ENCODE assay signal across 8 mouse cellular contexts in the genomic region with DNA sequence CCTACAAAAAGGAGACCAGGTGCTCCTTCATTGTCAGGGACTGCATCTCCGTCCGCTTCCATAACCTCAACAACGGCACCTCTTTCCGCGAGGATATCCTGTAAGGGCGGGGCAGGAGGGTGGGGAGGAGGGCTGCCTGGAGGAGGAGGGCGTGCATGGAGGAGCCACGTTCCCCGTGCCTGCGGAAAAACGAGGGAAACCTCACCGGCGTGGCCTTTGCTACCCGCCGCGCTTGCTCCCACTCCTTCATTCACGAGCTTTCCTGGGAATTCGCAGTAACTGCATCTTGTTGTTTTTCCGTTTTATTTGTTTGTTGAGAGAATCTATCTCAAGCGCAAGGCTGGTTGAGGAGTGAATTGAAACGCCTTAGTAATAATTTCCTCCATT. TPM values are rescaled to one million over a fixed set of nuclear protein-coding genes. Genes with fewer than 3 reads are reported as not detected.
A peak's percentile ranks its signal among the peaks of the same experiment; 100 is the strongest.
DNase-seq lines count a peak whose midpoint lies in the region; ATAC-seq and TF ChIP-seq lines count a peak whose summit lies in the region.

No protein-coding gene starts in this region.

- 1% methylated on average over 21 of the region's 21 CpGs for WGBS in lung, embryonic 15.5 days
- 2% methylated on average over 21 of the region's 21 CpGs for WGBS in limb, embryonic 13.5 days
- WGBS in neural tube, embryonic 15.5 days = under 1% methylated on average over 21 of the region's 21 CpGs

- no peak for DNase-seq in lung, adult 18-20 months
- no peak for DNase-seq in adrenal gland, adult 2 months
- no peak for DNase-seq in spleen, postnatal 36 days (ENCODE audit: low spot score in 2 of 2)
- DNase-seq in thymus, adult 18-20 months = no peak

- peak overlapping the region; percentile 81 for H3K27ac ChIP-seq in lung, embryonic 15.5 days
- no peak overlapping the region for H3K27ac ChIP-seq in embryonic fibroblast, embryonic 13.5 days (ENCODE audit: insufficient read depth, low read length)
- H3K27ac ChIP-seq in limb, embryonic 13.5 days = no peak overlapping the region
- peak overlapping the region; percentile 91 for H3K27ac ChIP-seq in neural tube, embryonic 15.5 days (replicated peaks)

- no peak for TF ChIP-seq CTCF in embryonic fibroblast, embryonic 13.5 days (IDR thresholded peaks at IDR 0.05; ENCODE audit: borderline replicate concordance, insufficient read depth, low read length)

- peak overlapping the region; percentile 78 for H3K4me2 ChIP-seq in lung, embryonic 15.5 days
- H3K4me2 ChIP-seq in limb, embryonic 13.5 days (replicated peaks) = peak overlapping the region; percentile 84
- H3K4me2 ChIP-seq in neural tube, embryonic 15.5 days = peak overlapping the region; percentile 82

- no peak for TF ChIP-seq POLR2A in embryonic fibroblast, embryonic 13.5 days (IDR thresholded peaks at IDR 0.05; ENCODE audit: low read depth, low read length)

- H3K9me3 ChIP-seq in lung, embryonic 15.5 days = no peaks in the 10 kb centered on the region
- H3K9me3 ChIP-seq in limb, embryonic 13.5 days = no peaks in the 10 kb centered on the region
- H3K9me3 ChIP-seq in neural tube, embryonic 15.5 days (replicated peaks) = no peaks in the 10 kb centered on the region

- H3K9ac ChIP-seq in lung, embryonic 15.5 days = peak overlapping the region; percentile 69
- peak overlapping the region; percentile 74 for H3K9ac ChIP-seq in limb, embryonic 13.5 days
- H3K9ac ChIP-seq in neural tube, embryonic 15.5 days (replicated peaks) = peak overlapping the region; percentile 86

- H3K36me3 ChIP-seq in lung, embryonic 15.5 days = peaks cover 4% of the 10 kb centered on the region; the same call in 1 of the 2 replicates
- H3K36me3 ChIP-seq in limb, embryonic 13.5 days = peaks cover 32% of the 10 kb centered on the region
- H3K36me3 ChIP-seq in neural tube, embryonic 15.5 days = peaks cover 16% of the 10 kb centered on the region

- H3K4me3 ChIP-seq in lung, embryonic 15.5 days = peak overlapping the region; percentile 70
- peak overlapping the region; percentile 76 for H3K4me3 ChIP-seq in embryonic fibroblast, embryonic 13.5 days (ENCODE audit: insufficient read depth, low read length)
- peak overlapping the region; percentile 75 for H3K4me3 ChIP-seq in limb, embryonic 13.5 days
- H3K4me3 ChIP-seq in neural tube, embryonic 15.5 days (replicated peaks) = peak overlapping the region; percentile 96

- ATAC-seq in lung, embryonic 15.5 days (ENCODE audit: borderline replicate concordance, extremely low read depth, low FRiP score, low TSS enrichment) = peak; percentile 40; the same call in 1 of the 2 replicates
- peak; percentile 17; the same call in 1 of the 2 replicates for ATAC-seq in limb, embryonic 13.5 days (ENCODE audit: low FRiP score, low read depth)
- ATAC-seq in neural tube, embryonic 15.5 days (ENCODE audit: low FRiP score) = peak; percentile 43

- H3K27me3 ChIP-seq in lung, embryonic 15.5 days = no peaks in the 10 kb centered on the region
- no peaks in the 10 kb centered on the region for H3K27me3 ChIP-seq in limb, embryonic 13.5 days
- no peaks in the 10 kb centered on the region for H3K27me3 ChIP-seq in neural tube, embryonic 15.5 days (replicated peaks)

- peaks cover 15% of the 10 kb centered on the region for H3K4me1 ChIP-seq in lung, embryonic 15.5 days
- peaks cover 2% of the 10 kb centered on the region; the same call in 1 of the 2 replicates for H3K4me1 ChIP-seq in embryonic fibroblast, embryonic 13.5 days (ENCODE audit: control insufficient read depth, insufficient read depth, low read length)
- peaks cover 12% of the 10 kb centered on the region for H3K4me1 ChIP-seq in limb, embryonic 13.5 days
- H3K4me1 ChIP-seq in neural tube, embryonic 15.5 days = peaks cover 47% of the 10 kb centered on the region

RNA-seq across cellular contexts. Expression of a gene that starts 0.4 kb away (rescaled TPM):
- 6.7 and 8.4 TPM in 2 replicates for polyA plus RNA-seq in lung, embryonic 15.5 days (2015; fragmentation: Nextera tagmentation; extraction: Ambion mirVana)
- polyA plus RNA-seq in embryonic fibroblast, embryonic 13.5 days (2011; ENCODE audit: insufficient read length, low read depth, missing spikeins) = 3.7 and 4.1 TPM in 2 replicates
- polyA plus RNA-seq in limb, embryonic 13.5 days (2015; fragmentation: Nextera tagmentation; extraction: Ambion mirVana) = 6.8 and 7.2 TPM in 2 replicates
- 14.9 and 16.2 TPM in 2 replicates for polyA plus RNA-seq in neural tube, embryonic 15.5 days (2015; fragmentation: Nextera tagmentation; extraction: Ambion mirVana)
- 1 to 10 TPM; 3.5 to 5.7 TPM for total RNA-seq in adrenal gland, adult 2 months (2021)
- polyA plus RNA-seq in adrenal gland, adult 2 months (2012; rRNA removed) = 2.3 and 2.5 TPM in 2 replicates

RNA-seq across cellular contexts. Expression of a gene that starts 0.6 kb away (rescaled TPM):
- 19.8 and 20.3 TPM in 2 replicates for polyA plus RNA-seq in lung, embryonic 15.5 days (2015; fragmentation: Nextera tagmentation; extraction: Ambion mirVana)
- polyA plus RNA-seq in embryonic fibroblast, embryonic 13.5 days (2011; ENCODE audit: insufficient read length, low read depth, missing spikeins) = 12.1 and 13.5 TPM in 2 replicates
- 17.5 and 17.6 TPM in 2 replicates for polyA plus RNA-seq in limb, embryonic 13.5 days (2015; fragmentation: Nextera tagmentation; extraction: Ambion mirVana)
- 24.1 and 26.4 TPM in 2 replicates for polyA plus RNA-seq in neural tube, embryonic 15.5 days (2015; fragmentation: Nextera tagmentation; extraction: Ambion mirVana)
- 10 to 100 TPM; 28.3 to 30.4 TPM for total RNA-seq in adrenal gland, adult 2 months (2021)
- 59.2 and 64.4 TPM in 2 replicates for polyA plus RNA-seq in adrenal gland, adult 2 months (2012; rRNA removed)

RNA-seq across cellular contexts. Expression of a gene that starts 17.2 kb away (rescaled TPM):
- 15.8 and 16.8 TPM in 2 replicates for polyA plus RNA-seq in lung, embryonic 15.5 days (2015; fragmentation: Nextera tagmentation; extraction: Ambion mirVana)
- polyA plus RNA-seq in embryonic fibroblast, embryonic 13.5 days (2011; ENCODE audit: insufficient read length, low read depth, missing spikeins) = 10.1 and 12.5 TPM in 2 replicates
- 17.8 and 18.2 TPM in 2 replicates for polyA plus RNA-seq in limb, embryonic 13.5 days (2015; fragmentation: Nextera tagmentation; extraction: Ambion mirVana)
- polyA plus RNA-seq in neural tube, embryonic 15.5 days (2015; fragmentation: Nextera tagmentation; extraction: Ambion mirVana) = 23.7 and 25.4 TPM in 2 replicates
- 10 to 100 TPM; 11.0 to 11.7 TPM for total RNA-seq in adrenal gland, adult 2 months (2021)
- 19.7 and 21.8 TPM in 2 replicates for polyA plus RNA-seq in adrenal gland, adult 2 months (2012; rRNA removed)

RNA-seq across cellular contexts. Expression of a gene that starts 19.7 kb away (rescaled TPM):
- 24.4 and 27.0 TPM in 2 replicates for polyA plus RNA-seq in lung, embryonic 15.5 days (2015; fragmentation: Nextera tagmentation; extraction: Ambion mirVana)
- 14.4 and 18.2 TPM in 2 replicates for polyA plus RNA-seq in embryonic fibroblast, embryonic 13.5 days (2011; ENCODE audit: insufficient read length, low read depth, missing spikeins)
- 26.3 and 27.6 TPM in 2 replicates for polyA plus RNA-seq in limb, embryonic 13.5 days (2015; fragmentation: Nextera tagmentation; extraction: Ambion mirVana)
- 41.3 and 46.6 TPM in 2 replicates for polyA plus RNA-seq in neural tube, embryonic 15.5 days (2015; fragmentation: Nextera tagmentation; extraction: Ambion mirVana)
- 10 to 100 TPM; 26.5 to 43.1 TPM for total RNA-seq in adrenal gland, adult 2 months (2021)
- 109 and 111 TPM in 2 replicates for polyA plus RNA-seq in adrenal gland, adult 2 months (2012; rRNA removed)

RNA-seq across cellular contexts. Expression of a gene that starts 23.0 kb away (rescaled TPM):
- not detected in 2 replicates for polyA plus RNA-seq in lung, embryonic 15.5 days (2015; fragmentation: Nextera tagmentation; extraction: Ambion mirVana)
- polyA plus RNA-seq in embryonic fibroblast, embryonic 13.5 days (2011; ENCODE audit: insufficient read length, low read depth, missing spikeins) = not detected in 2 replicates
- not detected in 2 replicates for polyA plus RNA-seq in limb, embryonic 13.5 days (2015; fragmentation: Nextera tagmentation; extraction: Ambion mirVana)
- polyA plus RNA-seq in neural tube, embryonic 15.5 days (2015; fragmentation: Nextera tagmentation; extraction: Ambion mirVana) = not detected in 2 replicates
- total RNA-seq in adrenal gland, adult 2 months (2021) = not detected
- not detected in 2 replicates for polyA plus RNA-seq in adrenal gland, adult 2 months (2012; rRNA removed)

Comparison
In these comparisons a context has a peak if more than half of its experiments do, and no peak if none do; other contexts are left out.
1. H3K27ac ChIP-seq: peak in lung, embryonic 15.5 days (single experiment) and neural tube, embryonic 15.5 days (single experiment); none in embryonic fibroblast, embryonic 13.5 days (single experiment) and limb, embryonic 13.5 days (single experiment).
2. Peak in every context shown above with its lines, with median percentiles within 50 percentile points of each other: ATAC-seq, H3K4me2 ChIP-seq, H3K4me3 ChIP-seq and H3K9ac ChIP-seq.